Mouse (Mus musculus) hindlimb bud, embryonic 11.5 days (tissue): ENCODE data around the gene Dcdc2b.

Experiments
- DNase-seq: peaks from one replicate; pipeline ENCODE4 v3.0.0-alpha.2; 2012; ENCODE audit warnings: low read depth, low spot score; ENCODE audit errors: extremely low spot score

Gene Dcdc2b

GRCm38 (mm10) chr4:129622120-129622802 lies 8.2 kb upstream of the Dcdc2b start:
- DNase-seq = no peak

GRCm38 (mm10) chr4:129621283-129621841 lies 7.3 kb upstream of the Dcdc2b start:
- DNase-seq = no peak

- DNase-seq = no peak
These were observed 6.6 kb upstream of the Dcdc2b start for GRCm38 (mm10) chr4:129620419-129621282.

GRCm38 (mm10) chr4:129618786-129619691 lies 5.0 kb upstream of the Dcdc2b start, which contains the start of gene Iqcc:
Gene Iqcc (minus strand): TSS chr4:129619099.
- no peak for DNase-seq

- no peak for DNase-seq
These were observed 4.0 kb upstream of the Dcdc2b start for GRCm38 (mm10) chr4:129618031-129618430.

GRCm38 (mm10) chr4:129617121-129617641 lies 3.1 kb upstream of the Dcdc2b start:
- no peak for DNase-seq

GRCm38 (mm10) chr4:129616631-129617030 lies 2.6 kb upstream of the Dcdc2b start:
- DNase-seq = no peak

GRCm38 (mm10) chr4:129615801-129616290 lies 1.8 kb upstream of the Dcdc2b start:
- no peak for DNase-seq

GRCm38 (mm10) chr4:129610472-129610871 lies 3.6 kb downstream of the Dcdc2b start:
- DNase-seq = no peak

GRCm38 (mm10) chr4:129610026-129610425 lies 4.0 kb downstream of the Dcdc2b start:
- no peak for DNase-seq

- no peak for DNase-seq
These were observed 4.9 kb downstream of the Dcdc2b start for GRCm38 (mm10) chr4:129609139-129609631.

GRCm38 (mm10) chr4:129608426-129609025 lies 5.5 kb downstream of the Dcdc2b start:
- DNase-seq = peak; percentile 72

- no peak for DNase-seq
These were observed 13.6 kb downstream of the Dcdc2b start, which contains the start of the genes Eif3i and Tmem234 for GRCm38 (mm10) chr4:129600233-129601158. Gene Eif3i (minus strand): TSS chr4:129600648. Gene Tmem234 (plus strand): TSS chr4:129600668.

- DNase-seq = no peak
These were observed 25.2 kb downstream of the Dcdc2b start for GRCm38 (mm10) chr4:129588865-129589264.

GRCm38 (mm10) chr4:129586943-129587342 lies 27.1 kb downstream of the Dcdc2b start:
- DNase-seq = no peak

- no peak for DNase-seq
These were observed 28.3 kb downstream of the Dcdc2b start for GRCm38 (mm10) chr4:129585773-129586172.

- no peak for DNase-seq
These were observed 29.0 kb downstream of the Dcdc2b start for GRCm38 (mm10) chr4:129584884-129585608.

GRCm38 (mm10) chr4:129584370-129584769 lies 29.7 kb downstream of the Dcdc2b start:
- DNase-seq = no peak
